Mouse (Mus musculus) MEL (cell line): ENCODE data around the gene Cwc25.

Experiments used
- CHD1 ChIP-seq: IDR thresholded peaks from 2 replicates; pipeline ENCODE4 v1.6.1; 2012; ENCODE audit warnings: low read depth, mild to moderate bottlenecking, inconsistent platforms, low read length, improper control_type of control experiment
- CHD2 ChIP-seq: IDR thresholded peaks from 2 replicates; pipeline ENCODE4 v1.6.1; 2011; ENCODE audit warnings: low read length, improper control_type of control experiment
- CTCF ChIP-seq, 3 experiments: IDR thresholded peaks in 2 of 3; conservative IDR thresholded peaks in 1 of 3; 2 replicates each; pipeline ENCODE4 v1.5.1; 2011 to 2012; ENCODE audit warnings: low read length in 3 of 3, low read depth in 2 of 3, mild to moderate bottlenecking in 2 of 3, improper control_type of control experiment in 1 of 3, inconsistent platforms in 1 of 3, mixed read lengths in 1 of 3, moderate library complexity in 1 of 3; ENCODE audit not compliant: control insufficient read depth in 1 of 3, insufficient read depth in 1 of 3, poor library complexity in 1 of 3, severe bottlenecking in 1 of 3
- EP300 ChIP-seq, 2 experiments: IDR thresholded peaks; 2 replicates each; pipeline ENCODE4 v1.6.1; 2011; ENCODE audit warnings: improper control_type of control experiment in 2 of 2, low read length in 2 of 2, low read depth in 1 of 2, mild to moderate bottlenecking in 1 of 2
- MAFK ChIP-seq: IDR thresholded peaks from 2 replicates; pipeline ENCODE4 v1.6.1; 2011; ENCODE audit warnings: low read depth, mild to moderate bottlenecking, low read length, improper control_type of control experiment, borderline replicate concordance
- MAX ChIP-seq: IDR thresholded peaks from 2 replicates; pipeline ENCODE4 v1.6.1; 2011; ENCODE audit warnings: low read length, improper control_type of control experiment
- NRF1 ChIP-seq: IDR thresholded peaks from 2 replicates; pipeline ENCODE4 v1.6.1; 2014; ENCODE audit warnings: low read depth, mild to moderate bottlenecking, inconsistent platforms, low read length, improper control_type of control experiment, moderate library complexity; ENCODE audit not compliant: poor library complexity, insufficient read depth, severe bottlenecking
- POLR2A ChIP-seq, 2 experiments: IDR thresholded peaks; 2 replicates each; pipeline ENCODE4 v1.6.1; 2011 to 2012; ENCODE audit warnings: low read length in 2 of 2, mild to moderate bottlenecking in 2 of 2, control low read depth in 1 of 2, improper control_type of control experiment in 1 of 2, low read depth in 1 of 2, moderate library complexity in 1 of 2; ENCODE audit not compliant: control insufficient read depth in 1 of 2, insufficient read depth in 1 of 2, poor library complexity in 1 of 2
- TAL1 ChIP-seq: IDR thresholded peaks from 2 replicates; pipeline ENCODE4 v1.6.1; 2012; ENCODE audit warnings: mild to moderate bottlenecking, inconsistent platforms, low read length, moderate library complexity, mixed read lengths
- USF1 ChIP-seq: IDR thresholded peaks from 2 replicates; pipeline ENCODE4 v1.6.1; 2014; ENCODE audit warnings: low read depth, mild to moderate bottlenecking, inconsistent platforms, low read length, improper control_type of control experiment, moderate library complexity
- USF2 ChIP-seq, 2 experiments: IDR thresholded peaks; 2 replicates each; pipeline ENCODE4 v1.6.1; 2011 to 2012; ENCODE audit warnings: improper control_type of control experiment in 2 of 2, low read length in 2 of 2, borderline replicate concordance in 1 of 2, inconsistent platforms in 1 of 2, low read depth in 1 of 2, mild to moderate bottlenecking in 1 of 2; ENCODE audit not compliant: insufficient read depth in 1 of 2

- TF ChIP-seq EP300 (IDR thresholded peaks at IDR 0.05; ENCODE audit: low read depth in 1 of 2, low read length in 2 of 2) = no peak
- TF ChIP-seq MAX = no peak
- no peak for TF ChIP-seq USF1
- TF ChIP-seq POLR2A (IDR thresholded peaks at IDR 0.05; ENCODE audit: control insufficient read depth in 1 of 2, insufficient read depth in 1 of 2, low read depth in 1 of 2, low read length in 2 of 2, poor library complexity in 1 of 2) = no peak
- no peak for TF ChIP-seq CTCF (IDR thresholded peaks at IDR 0.05 in 2 of 3, conservative IDR thresholded peaks at IDR 0.05 in 1 of 3; ENCODE audit: control insufficient read depth in 1 of 3, insufficient read depth in 1 of 3, low read depth in 2 of 3, low read length in 3 of 3, poor library complexity in 1 of 3, severe bottlenecking in 1 of 3)
- no peak for TF ChIP-seq CHD1
- TF ChIP-seq TAL1 = no peak
- no peak for TF ChIP-seq MAFK
- TF ChIP-seq USF2 (IDR thresholded peaks at IDR 0.05; ENCODE audit: borderline replicate concordance in 1 of 2, insufficient read depth in 1 of 2, low read depth in 1 of 2, low read length in 2 of 2) = no peak
- TF ChIP-seq NRF1 = no peak
- TF ChIP-seq CHD2 = no peak
These were observed 13.1 kb downstream of the Cwc25 start for GRCm38 (mm10) chr11:97753277-97753676.
